Mouse (Mus musculus) kidney, postnatal 0 days (tissue): ENCODE measurements at regions not wholly inside any gene's neighbourhood (a gene's known extent, or its start where the extent isn't known, plus 50 kb on each side); places are given as distances from the start of the nearest gene placed in this dataset.

Source experiments
- ATAC-seq: fragments of 200-750 bp; cut with Nextera tagmentation; replicated peaks from 2 replicates; pipeline ENCODE4 v1.8.0; 2017; ENCODE audit warnings: low read depth, moderate number of reproducible peaks, moderate TSS enrichment, moderate library complexity; ENCODE audit not compliant: low FRiP score
- DNase-seq: peaks from one replicate; pipeline ENCODE4 v3.0.0-alpha.2; 2016; ENCODE audit warnings: low spot score
- H3K27ac ChIP-seq: fragments of 300-500 bp; sonication (generic); 2 replicates; pipeline ENCODE4 v1.5.1; 2014; ENCODE audit warnings: mild to moderate bottlenecking
- H3K27me3 ChIP-seq: fragments of 300-500 bp; sonication (generic); 2 replicates; pipeline ENCODE4 v1.6.1; 2014; ENCODE audit warnings: low read length, mixed read lengths; ENCODE audit not compliant: insufficient read depth
- H3K36me3 ChIP-seq: fragments of 300-500 bp; sonication (generic); 2 replicates; pipeline ENCODE4 v1.6.1; 2014; ENCODE audit warnings: low read length, mixed read lengths; ENCODE audit not compliant: insufficient read depth
- H3K4me1 ChIP-seq: fragments of 300-500 bp; sonication (generic); replicated peaks from 2 replicates; pipeline ENCODE4 v1.6.1; 2014; ENCODE audit warnings: antibody characterized with exemption, low read length, mixed read lengths; ENCODE audit not compliant: insufficient read depth
- H3K4me2 ChIP-seq: fragments of 300-500 bp; sonication (generic); 2 replicates; pipeline ENCODE4 v1.6.1; 2014; ENCODE audit warnings: mild to moderate bottlenecking, low read length, moderate library complexity, mixed read lengths
- H3K4me3 ChIP-seq: fragments of 300-500 bp; sonication (generic); replicated peaks from 2 replicates; pipeline ENCODE4 v1.5.1; 2014; ENCODE audit warnings: low read depth, low read length
- H3K9ac ChIP-seq: fragments of 300-500 bp; sonication (generic); 2 replicates; pipeline ENCODE4 v1.6.1; 2014; ENCODE audit warnings: low read depth, low read length
- H3K9me3 ChIP-seq: fragments of 300-500 bp; sonication (generic); replicated peaks from 2 replicates; pipeline ENCODE4 v1.6.1; 2016; ENCODE audit warnings: low read length, inconsistent platforms, mixed read lengths
- CTCF ChIP-seq: IDR thresholded peaks from 2 replicates; pipeline ENCODE4 v1.5.1; 2016; ENCODE audit warnings: antibody characterized with exemption, low read depth, mild to moderate bottlenecking, moderate library complexity
- WGBS: fragments of 180-500 bp; shearing (Covaris S2); extraction: QIAGEN DNeasy Blood & Tissue Kit; methylation state at CpG from one replicate; pipeline ENCODE4 v1.1.7; 2014; 5-methylcytosine and 5-hydroxymethylcytosine counted together

DNA sequence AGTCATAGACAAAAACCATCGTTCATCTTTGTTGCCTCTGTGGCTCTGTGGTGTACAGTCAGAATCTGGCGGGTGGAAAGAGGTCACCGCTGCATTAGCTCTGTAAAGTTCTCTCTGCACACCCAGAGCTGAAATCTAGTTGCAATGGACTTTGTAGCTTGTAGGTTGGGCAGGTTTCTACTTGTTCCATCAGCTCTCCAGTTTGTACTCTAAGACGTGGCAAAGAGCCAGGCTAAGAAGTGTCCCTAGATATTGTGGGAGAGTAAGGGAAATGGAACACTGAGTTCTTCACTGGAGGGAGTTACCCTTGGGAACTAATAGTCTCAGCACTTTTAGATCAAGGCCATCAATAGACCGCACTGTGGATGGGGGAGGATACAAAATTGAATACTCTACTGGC lies 197.6 kb upstream of the Nampt start:
- Histone ChIP-seq H3K27me3 (no peaks in the 10 kb centered on the region), H3K4me2 (no peak overlapping the region), H3K4me3 (no peak overlapping the region), H3K36me3 (no peaks in the 10 kb centered on the region), H3K9me3 (no peaks in the 10 kb centered on the region), H3K9ac (no peak overlapping the region), H3K4me1 (no peaks in the 10 kb centered on the region), H3K27ac (no peak overlapping the region)
- TF ChIP-seq CTCF, result no peak
- ATAC-seq, result no peak
- 80% methylated on average over 5 of the region's 5 CpGs for WGBS
- no peak for DNase-seq

DNA sequence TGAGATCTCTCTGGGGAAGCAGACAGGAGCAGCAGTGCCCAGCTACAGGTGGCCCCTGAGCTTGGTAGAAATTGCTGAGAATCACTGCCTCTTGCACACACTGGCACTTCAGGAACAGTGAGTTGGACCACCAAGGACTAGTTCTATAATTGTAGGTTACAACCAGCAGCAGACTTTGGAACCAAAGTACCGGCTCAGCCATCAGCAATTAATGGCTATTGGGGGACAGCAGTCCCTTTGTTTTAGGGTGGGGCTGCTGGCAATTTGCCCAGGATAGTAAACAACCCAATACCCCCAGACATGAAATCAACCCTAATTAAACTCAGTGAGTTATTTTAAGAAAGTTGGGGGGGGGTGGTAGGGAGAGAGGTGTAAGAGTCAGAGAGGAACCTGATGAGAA lies 190.8 kb upstream of the Nampt start:
- Histone ChIP-seq H3K4me1 (no peaks in the 10 kb centered on the region), H3K4me2 (no peak overlapping the region), H3K9me3 (no peaks in the 10 kb centered on the region), H3K9ac (no peak overlapping the region), H3K27ac (no peak overlapping the region), H3K4me3 (no peak overlapping the region), H3K36me3 (no peaks in the 10 kb centered on the region), H3K27me3 (no peaks in the 10 kb centered on the region)
- DNase-seq, result no peak
- no peak for ATAC-seq
- WGBS, result 46% methylated on average over 1 of the region's 1 CpGs
- TF ChIP-seq CTCF, result no peak

DNA sequence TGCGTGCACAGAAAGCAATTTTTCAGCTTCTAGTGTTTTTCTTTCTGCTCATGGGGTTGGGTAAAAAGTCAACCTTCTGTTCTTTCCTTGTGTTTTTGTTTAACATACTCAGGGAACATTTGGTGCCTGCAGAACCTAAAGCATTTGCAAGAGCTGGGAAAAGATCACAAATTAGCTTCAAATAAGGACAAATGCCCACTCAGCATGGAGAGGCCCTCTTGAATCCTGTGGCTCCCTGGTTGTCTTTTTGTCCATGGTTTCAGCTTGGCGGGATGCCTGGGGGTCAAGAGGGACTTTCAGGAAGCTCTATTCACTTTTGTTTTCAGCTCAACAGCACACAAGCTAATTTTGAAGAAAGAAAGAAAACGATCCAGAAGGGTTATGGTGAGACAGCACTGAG lies 186.4 kb upstream of the Nampt start:
- Histone ChIP-seq H3K4me3 (no peak overlapping the region), H3K27me3 (no peaks in the 10 kb centered on the region), H3K9ac (no peak overlapping the region), H3K4me1 (no peaks in the 10 kb centered on the region), H3K36me3 (no peaks in the 10 kb centered on the region), H3K27ac (no peak overlapping the region), H3K9me3 (no peaks in the 10 kb centered on the region), H3K4me2 (no peak overlapping the region)
- no peak for TF ChIP-seq CTCF
- no peak for ATAC-seq
- no peak for DNase-seq
- 60% methylated on average over 3 of the region's 3 CpGs for WGBS

DNA sequence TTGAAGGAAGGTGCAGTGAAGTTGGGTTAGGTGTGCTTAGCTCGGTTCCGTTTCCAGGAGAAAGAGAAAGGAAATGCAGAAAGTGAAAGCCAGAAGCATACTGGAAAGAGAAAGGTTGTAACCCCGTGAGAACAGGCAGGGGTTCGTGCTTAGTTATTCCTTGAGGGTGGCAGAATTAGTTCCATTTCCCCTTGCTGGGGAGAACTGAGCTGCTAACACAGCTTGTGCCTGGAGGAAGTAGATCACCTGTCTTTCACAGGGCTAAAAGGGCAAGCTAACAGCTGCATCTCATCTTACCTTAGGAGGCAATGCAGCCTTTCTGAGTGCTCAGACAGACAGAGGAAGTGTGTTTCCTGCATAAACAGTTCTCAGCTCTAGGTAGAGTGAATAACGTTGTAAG lies 184.3 kb upstream of the Nampt start:
- ATAC-seq (no peak), DNase-seq (no peak)
- Histone ChIP-seq H3K27ac (no peak overlapping the region), H3K9me3 (no peaks in the 10 kb centered on the region), H3K9ac (no peak overlapping the region), H3K4me2 (no peak overlapping the region), H3K27me3 (no peaks in the 10 kb centered on the region), H3K36me3 (no peaks in the 10 kb centered on the region), H3K4me3 (no peak overlapping the region), H3K4me1 (no peaks in the 10 kb centered on the region)
- TF ChIP-seq CTCF, result no peak
- 29% methylated on average over 5 of the region's 5 CpGs for WGBS

DNA sequence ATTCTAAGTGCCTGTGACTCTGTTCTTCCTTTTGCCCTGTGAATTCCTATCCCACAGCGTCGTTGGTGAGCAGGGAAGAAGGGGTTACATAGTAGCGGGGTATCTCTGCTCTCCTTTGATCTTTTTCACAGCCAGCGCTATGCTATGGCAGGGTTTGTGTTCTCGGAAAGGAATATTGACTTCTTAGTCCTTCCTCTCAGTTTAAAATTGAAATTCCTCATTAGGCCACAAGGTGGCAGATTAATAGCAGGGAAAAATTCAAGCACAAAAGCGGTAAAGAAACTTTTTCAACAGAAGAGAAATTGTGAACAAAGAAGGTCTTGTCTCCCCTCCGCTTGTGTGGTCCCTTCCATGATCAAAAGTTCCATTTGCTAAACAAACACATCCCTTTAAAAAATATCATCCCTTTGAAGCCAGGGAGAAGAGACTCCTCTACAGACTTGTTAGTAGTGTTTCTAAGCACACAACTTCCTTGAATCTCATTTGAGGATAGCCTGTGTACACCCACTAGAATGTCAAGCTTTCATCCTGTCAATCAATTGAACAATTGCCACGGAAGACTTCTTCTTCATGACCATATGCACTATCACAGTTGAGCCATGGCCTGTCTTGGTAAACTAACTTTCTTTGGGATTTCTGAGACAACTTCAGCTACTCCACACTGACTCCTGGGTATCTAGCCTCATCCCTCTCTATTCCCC lies 181.8 kb upstream of the Nampt start:
- peak; percentile 79 for DNase-seq
- no peaks in the 10 kb centered on the region for H3K36me3 ChIP-seq
- 2% methylated on average over 8 of the region's 8 CpGs for WGBS
- no peak overlapping the region for H3K27ac ChIP-seq
- no peak overlapping the region for H3K4me3 ChIP-seq
- no peak for ATAC-seq
- H3K4me2 ChIP-seq, result no peak overlapping the region
- no peaks in the 10 kb centered on the region for H3K4me1 ChIP-seq
- H3K27me3 ChIP-seq, result no peaks in the 10 kb centered on the region
- no peaks in the 10 kb centered on the region for H3K9me3 ChIP-seq
- H3K9ac ChIP-seq, result no peak overlapping the region
- peak; percentile 88 for TF ChIP-seq CTCF

DNA sequence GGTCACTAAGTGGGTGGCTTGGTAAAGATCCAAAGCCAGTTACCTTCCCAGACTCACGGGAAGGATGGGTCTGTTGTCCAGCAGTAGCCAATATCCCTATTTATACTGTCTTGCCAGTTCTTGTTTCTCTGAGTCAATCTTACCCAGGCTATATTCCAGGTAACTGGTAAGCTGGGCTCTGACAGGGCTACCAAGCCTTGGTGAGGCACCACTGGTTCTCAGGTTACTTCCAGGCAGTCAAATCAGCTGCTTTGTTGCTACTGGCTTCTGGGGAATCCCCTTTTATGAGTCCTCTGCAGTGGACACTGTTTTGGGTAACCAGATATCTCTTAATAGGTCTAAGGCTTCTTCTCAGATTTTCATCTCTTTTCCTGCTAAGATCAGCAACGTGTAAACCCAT lies 178.8 kb upstream of the Nampt start:
- Histone ChIP-seq H3K9me3 (no peaks in the 10 kb centered on the region), H3K4me2 (no peak overlapping the region), H3K27ac (no peak overlapping the region), H3K4me1 (no peaks in the 10 kb centered on the region), H3K4me3 (no peak overlapping the region), H3K27me3 (no peaks in the 10 kb centered on the region), H3K9ac (no peak overlapping the region), H3K36me3 (no peaks in the 10 kb centered on the region)
- DNase-seq, result no peak
- 52% methylated on average over 2 of the region's 2 CpGs for WGBS
- no peak for ATAC-seq
- TF ChIP-seq CTCF, result no peak

DNA sequence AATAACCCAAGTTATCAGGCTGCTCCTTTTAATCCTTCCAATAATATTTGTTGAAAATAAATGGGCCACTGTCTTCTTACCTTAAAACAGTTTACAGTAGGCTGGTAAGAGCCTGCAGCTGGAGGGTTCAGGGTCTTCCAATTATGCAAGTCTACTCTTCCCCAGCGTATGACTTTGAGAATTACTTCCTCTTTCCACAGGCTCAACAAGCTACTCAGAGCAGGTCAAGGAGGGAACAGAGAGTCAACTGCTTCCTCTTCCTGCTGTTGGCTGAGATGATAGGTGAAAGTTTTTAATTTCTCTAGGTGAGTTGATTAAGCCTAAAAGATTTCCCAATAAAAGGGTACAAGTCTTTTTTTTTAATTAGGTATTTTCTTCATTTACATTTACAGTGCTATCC lies 176.9 kb upstream of the Nampt start:
- Histone ChIP-seq H3K27me3 (no peaks in the 10 kb centered on the region), H3K9me3 (no peaks in the 10 kb centered on the region), H3K4me2 (no peak overlapping the region), H3K9ac (no peak overlapping the region), H3K4me3 (no peak overlapping the region), H3K36me3 (no peaks in the 10 kb centered on the region), H3K4me1 (no peaks in the 10 kb centered on the region), H3K27ac (no peak overlapping the region)
- no peak for TF ChIP-seq CTCF
- no peak for ATAC-seq
- no peak for DNase-seq
- WGBS, result 65% methylated on average over 1 of the region's 1 CpGs
